Mouse (Mus musculus): ENCODE measurements around the gene Olfr1355. TPM values are rescaled to one million over a fixed set of nuclear protein-coding genes. Genes with fewer than 3 reads are reported as not detected.
"Not testable (repeated sequence)": the region's sequence is repeated elsewhere in the genome, so short reads cannot be mapped to it uniquely, and the experiment has no call there.

The Olfr1355 gene
- not detected in 2 replicates for polyA plus RNA-seq (2015; fragmentation: Nextera tagmentation; extraction: Ambion mirVana)

DNA sequence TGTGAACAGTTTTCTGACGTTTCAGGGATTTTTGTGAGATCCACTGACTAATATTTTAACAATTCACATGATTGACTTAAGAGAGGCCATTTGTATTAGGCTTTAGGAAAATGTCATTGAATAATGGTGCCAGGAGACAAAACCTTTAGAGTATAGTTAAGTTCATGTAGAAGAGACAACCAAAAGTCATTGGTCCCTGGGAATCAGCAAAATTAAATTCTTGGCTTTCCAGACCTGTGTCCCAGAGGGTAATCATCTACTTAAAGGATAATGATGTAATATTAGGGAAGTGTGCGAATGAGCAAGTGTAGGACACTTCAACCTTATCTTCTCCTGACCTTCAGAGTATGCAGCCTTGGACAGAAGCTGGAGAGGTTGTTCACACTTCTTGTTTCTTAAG is at the start of gene Olfr1355:
Gene Olfr1355, plus strand, starts transcription at position 301 of the 400 bp plus-strand sequence.
- no peak within 1 kb of the TSS for H3K27ac ChIP-seq (replicated peaks)
- WGBS: 71% methylated on average over 2 of the region's 2 CpGs
- H3K27me3 ChIP-seq: no peaks in the 10 kb centered on the region
- no peaks in the 10 kb centered on the region for H3K9me3 ChIP-seq (replicated peaks)
- no peaks in the 10 kb centered on the region for H3K36me3 ChIP-seq
- no peak within 1 kb of the TSS for H3K4me2 ChIP-seq (replicated peaks)
- no peak within 1 kb of the TSS for H3K9ac ChIP-seq
- ATAC-seq (ENCODE audit: insufficient number of reproducible peaks, low FRiP score, low TSS enrichment, low read depth): no peak
- no peak within 1 kb of the TSS for H3K4me3 ChIP-seq (replicated peaks)
- H3K4me1 ChIP-seq: no peaks in the 10 kb centered on the region

DNA sequence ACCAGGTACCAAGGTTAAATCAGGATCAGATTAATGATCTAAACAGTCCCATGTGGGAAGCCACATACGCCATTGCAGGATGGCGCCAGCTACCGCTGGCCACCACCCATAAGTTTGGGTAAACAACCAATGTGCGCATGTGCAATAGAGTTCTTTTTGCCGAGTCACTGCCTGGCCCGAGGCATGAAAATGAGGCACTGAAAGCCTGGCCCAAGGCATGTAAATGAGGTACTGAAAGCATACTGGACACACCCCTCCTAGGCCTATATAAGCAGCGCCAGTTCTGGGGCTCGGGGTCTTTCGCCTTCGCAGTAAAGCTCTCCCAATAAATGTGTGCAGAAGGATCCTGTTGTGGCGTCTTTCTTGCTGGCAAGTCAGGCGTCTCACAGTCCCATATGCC is 34.9 kb upstream of the Olfr1355 start:
- WGBS: 87% methylated on average over 12 of the region's 12 CpGs
- not testable (repeated sequence) for H3K36me3 ChIP-seq; H3K4me2 ChIP-seq (replicated peaks); ATAC-seq (ENCODE audit: insufficient number of reproducible peaks, low FRiP score, low TSS enrichment, low read depth); H3K27ac ChIP-seq (replicated peaks); H3K4me3 ChIP-seq (replicated peaks); H3K27me3 ChIP-seq; H3K9ac ChIP-seq; H3K9me3 ChIP-seq (replicated peaks); H3K4me1 ChIP-seq

DNA sequence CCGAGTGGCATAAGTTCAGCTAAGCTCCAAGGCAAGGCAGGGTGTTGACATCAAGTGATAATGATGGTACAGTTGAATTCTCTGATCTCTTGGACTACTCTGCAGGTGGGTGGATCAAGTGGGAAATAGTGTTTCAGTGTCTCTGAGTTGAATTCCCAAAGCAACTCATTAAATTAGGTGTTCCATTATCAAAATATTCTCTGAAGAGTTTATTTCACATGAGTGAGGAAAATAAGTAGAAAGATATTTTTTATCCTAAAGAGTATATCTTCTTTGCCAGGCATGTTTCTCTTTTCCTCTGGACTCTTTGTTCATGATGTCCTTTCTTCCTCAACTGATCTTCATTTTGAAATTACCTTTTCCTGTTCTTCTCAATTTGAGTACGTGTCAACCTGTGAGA is 23.3 kb upstream of the Olfr1355 start, which contains the start of gene Olfr1356:
Gene Olfr1356, minus strand, starts transcription at position 101 of the 400 bp plus-strand sequence.
- Histone ChIP-seq H3K9me3 (replicated peaks) (no peaks in the 10 kb centered on the region), H3K27ac (replicated peaks) (no peak within 1 kb of the TSS), H3K4me2 (replicated peaks) (no peak within 1 kb of the TSS), H3K27me3 (no peaks in the 10 kb centered on the region), H3K4me3 (replicated peaks) (no peak within 1 kb of the TSS), H3K9ac (no peak within 1 kb of the TSS), H3K36me3 (no peaks in the 10 kb centered on the region), H3K4me1 (no peaks in the 10 kb centered on the region)
- 76% methylated on average over 2 of the region's 2 CpGs for WGBS
- no peak for ATAC-seq (ENCODE audit: insufficient number of reproducible peaks, low FRiP score, low TSS enrichment, low read depth)

DNA sequence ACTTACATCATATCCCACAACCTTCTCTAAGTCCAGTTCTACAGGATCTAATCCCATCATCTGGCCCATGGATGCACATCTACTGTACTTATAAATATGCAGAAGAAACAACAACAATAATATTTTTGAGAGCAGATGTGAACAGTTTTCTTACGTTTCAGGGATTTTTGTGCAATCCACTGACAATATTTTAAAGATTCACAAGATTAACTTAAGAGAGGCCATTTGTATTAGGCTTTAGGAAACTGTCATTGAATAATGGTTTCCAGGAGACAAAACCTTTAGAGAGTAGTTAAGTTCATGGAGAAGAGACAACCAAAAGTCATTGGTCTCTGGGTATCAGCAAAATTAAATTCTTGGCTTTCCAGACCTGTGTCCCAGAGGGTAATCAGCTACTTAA is 37.5 kb downstream of the Olfr1355 start, which contains the start of gene Olfr1354:
Gene Olfr1354, plus strand, starts transcription at position 301 of the 400 bp plus-strand sequence.
- not testable (repeated sequence) for H3K27ac ChIP-seq (replicated peaks); H3K27me3 ChIP-seq; H3K9me3 ChIP-seq (replicated peaks); H3K4me2 ChIP-seq (replicated peaks); H3K36me3 ChIP-seq; H3K4me3 ChIP-seq (replicated peaks); H3K9ac ChIP-seq; H3K4me1 ChIP-seq; ATAC-seq (ENCODE audit: insufficient number of reproducible peaks, low FRiP score, low TSS enrichment, low read depth)
- 73% methylated on average over 1 of the region's 1 CpGs for WGBS

Other genes with a start within 250 kb of the Olfr1355 start
- 23.5 and 37.2 TPM in 2 replicates for gene Casp14, start 157.2 kb upstream of the Olfr1355 start, polyA plus RNA-seq (2015; fragmentation: Nextera tagmentation; extraction: Ambion mirVana)
- 0.15 TPM in 1 of 2 replicates, not detected in the other for gene Ccdc105, start 122.5 kb upstream of the Olfr1355 start, polyA plus RNA-seq (2015; fragmentation: Nextera tagmentation; extraction: Ambion mirVana)
- gene Slc1a6, start 95.0 kb upstream of the Olfr1355 start, polyA plus RNA-seq (2015; fragmentation: Nextera tagmentation; extraction: Ambion mirVana): 0.97 and 1.2 TPM in 2 replicates
- not detected in 2 replicates for gene Olfr1356, start 23.4 kb upstream of the Olfr1355 start, polyA plus RNA-seq (2015; fragmentation: Nextera tagmentation; extraction: Ambion mirVana)
- not detected in 2 replicates for gene Olfr1354, start 37.6 kb downstream of the Olfr1355 start, polyA plus RNA-seq (2015; fragmentation: Nextera tagmentation; extraction: Ambion mirVana)
- gene Olfr8, start 75.1 kb downstream of the Olfr1355 start, polyA plus RNA-seq (2015; fragmentation: Nextera tagmentation; extraction: Ambion mirVana): not detected in 2 replicates
- not detected in 2 replicates for gene Olfr1353, start 87.8 kb downstream of the Olfr1355 start, polyA plus RNA-seq (2015; fragmentation: Nextera tagmentation; extraction: Ambion mirVana)
- 0.19 TPM in 1 of 2 replicates, not detected in the other for gene Olfr1352, start 105.5 kb downstream of the Olfr1355 start, polyA plus RNA-seq (2015; fragmentation: Nextera tagmentation; extraction: Ambion mirVana)
- 0.11 TPM in 1 of 2 replicates, not detected in the other for gene Olfr1351, start 136.9 kb downstream of the Olfr1355 start, polyA plus RNA-seq (2015; fragmentation: Nextera tagmentation; extraction: Ambion mirVana)
- 0.23 TPM in 1 of 2 replicates, not detected in the other for gene Olfr57, start 153.2 kb downstream of the Olfr1355 start, polyA plus RNA-seq (2015; fragmentation: Nextera tagmentation; extraction: Ambion mirVana)
- 31.3 and 31.9 TPM in 2 replicates for gene 2610008E11Rik, start 222.1 kb downstream of the Olfr1355 start, polyA plus RNA-seq (2015; fragmentation: Nextera tagmentation; extraction: Ambion mirVana)

Measured in embryonic facial prominence, embryonic 15.5 days (tissue).